Mouse (Mus musculus): ENCODE results near the gene Det1.

Gene Det1

DNA sequence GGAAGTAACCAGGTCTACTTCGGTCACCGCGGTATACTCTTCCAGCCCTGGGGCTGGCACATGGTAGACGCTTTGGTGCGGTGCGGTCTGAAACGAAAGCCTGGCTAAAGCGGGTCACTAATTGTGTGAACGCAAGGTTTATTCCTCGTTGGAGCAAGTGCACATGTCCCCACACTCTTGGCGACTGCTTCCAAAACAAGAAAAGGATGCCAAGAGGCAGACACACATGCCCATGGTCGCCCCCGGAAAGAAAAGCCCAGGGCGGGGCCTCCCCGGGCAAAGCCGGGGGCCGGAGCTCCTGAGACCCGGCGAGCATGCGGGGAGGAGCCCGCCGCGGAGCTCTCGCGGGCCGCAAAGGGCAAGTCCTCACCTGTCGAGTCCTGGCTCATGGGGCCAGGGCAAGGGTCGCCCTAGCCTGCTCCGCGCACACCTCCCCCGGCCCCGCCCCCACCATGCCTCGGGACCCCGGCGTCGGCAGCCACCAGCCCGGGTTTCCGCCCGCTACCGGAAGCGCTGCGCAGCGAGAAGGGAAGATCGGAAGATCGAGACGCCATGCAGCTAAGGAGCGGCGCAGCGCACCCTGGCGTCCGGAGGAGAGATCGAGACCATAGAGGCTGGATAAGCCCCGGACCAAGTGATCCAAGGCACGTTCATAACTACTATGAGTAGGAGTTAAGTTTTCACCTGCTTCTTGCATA, at the start of gene Det1:
Gene Det1 (minus strand): TSS at position 527 of the 698 bp plus-strand sequence.
- peak; percentile 93 for DNase-seq (ENCODE audit: low read depth, low spot score)

DNA sequence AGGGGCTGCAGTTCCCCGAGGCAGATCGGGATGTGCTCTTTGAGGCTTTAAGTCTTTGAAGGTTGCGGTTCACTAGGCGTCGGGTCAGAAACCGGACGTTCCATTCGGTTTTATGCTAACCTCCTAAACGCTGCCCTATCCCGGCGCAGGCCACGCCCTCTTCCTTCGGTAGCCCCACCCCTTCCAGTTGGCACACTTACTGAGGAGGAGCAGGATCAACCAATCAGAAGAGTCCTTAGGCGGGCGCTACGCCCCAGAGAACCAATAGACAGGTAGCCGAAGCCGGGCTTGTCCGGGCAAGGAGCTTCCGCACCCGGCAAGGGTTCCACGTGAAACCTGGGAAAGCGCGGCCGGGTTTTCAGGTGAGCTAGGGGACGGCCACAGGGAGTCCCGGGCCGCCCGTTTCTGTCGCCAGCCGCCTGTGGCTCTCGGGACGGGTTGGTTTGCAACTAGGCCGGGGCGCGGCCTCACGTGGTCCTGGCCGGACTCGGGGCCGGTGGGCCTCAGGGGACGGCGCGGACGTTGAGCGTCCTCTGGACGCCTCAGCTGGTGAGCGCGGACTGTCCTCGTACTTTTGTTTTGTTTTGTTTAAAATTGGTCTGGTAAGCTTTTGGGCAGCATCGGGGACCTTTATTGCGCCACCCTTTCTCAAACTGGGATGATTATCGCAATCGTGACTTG, 48.7 kb upstream of the Det1 start, which contains the start of gene Aen:
Gene Aen (plus strand): TSS at position 202 of the 681 bp plus-strand sequence.
- DNase-seq (ENCODE audit: low read depth, low spot score) = peak; percentile 100

DNA sequence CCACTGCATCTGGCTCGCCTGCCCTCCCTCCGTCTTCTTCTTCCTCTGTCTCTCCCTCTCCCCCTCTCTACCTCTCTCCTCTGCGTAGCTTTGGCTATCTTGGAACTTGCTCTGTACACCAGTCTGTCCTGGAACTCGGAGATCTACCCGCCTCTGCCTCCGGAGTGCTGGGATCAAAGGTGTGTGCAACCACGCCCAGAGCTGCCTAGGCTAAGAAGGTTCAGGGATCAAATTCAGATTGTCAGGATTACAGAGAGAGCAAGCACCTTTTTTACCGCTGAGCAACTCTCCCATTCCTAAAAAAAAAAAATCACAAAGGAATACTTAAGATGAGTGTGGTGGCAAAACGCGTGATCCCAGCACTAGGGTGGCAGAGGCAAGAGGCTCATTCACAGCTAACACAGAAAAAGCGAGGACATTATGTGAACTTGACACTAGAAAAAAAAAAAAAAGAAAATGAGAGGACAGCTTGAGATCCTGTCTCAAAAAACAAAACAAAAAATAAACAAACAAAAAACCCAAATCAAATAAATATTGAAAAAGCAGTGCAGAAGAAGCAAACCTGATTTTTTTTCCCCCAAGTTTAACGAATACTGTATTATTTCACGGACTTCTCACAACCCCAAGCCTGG, 48.1 kb upstream of the Det1 start:
- peak; percentile 47 for DNase-seq (ENCODE audit: low read depth, low spot score)

DNA sequence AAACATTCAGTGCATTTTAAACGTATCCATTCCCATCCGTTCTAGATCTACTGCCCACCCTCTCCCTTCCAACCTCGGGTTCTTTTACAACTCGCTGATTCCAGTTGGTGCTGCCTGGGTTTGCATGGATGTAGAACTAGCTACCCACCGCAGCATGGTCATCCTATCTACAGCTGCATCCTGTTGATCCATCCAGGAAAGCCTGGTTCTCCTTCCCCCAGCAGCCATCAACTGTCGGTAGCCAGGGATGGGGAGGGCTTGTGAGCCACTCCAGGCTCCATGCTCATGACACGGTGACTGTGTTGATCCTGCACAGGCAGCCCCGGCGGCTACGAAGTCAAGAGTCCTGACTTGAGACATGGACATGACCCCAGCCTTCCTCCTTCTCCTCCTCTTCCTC, 46.9 kb upstream of the Det1 start:
- DNase-seq (ENCODE audit: low read depth, low spot score) = no peak

DNA sequence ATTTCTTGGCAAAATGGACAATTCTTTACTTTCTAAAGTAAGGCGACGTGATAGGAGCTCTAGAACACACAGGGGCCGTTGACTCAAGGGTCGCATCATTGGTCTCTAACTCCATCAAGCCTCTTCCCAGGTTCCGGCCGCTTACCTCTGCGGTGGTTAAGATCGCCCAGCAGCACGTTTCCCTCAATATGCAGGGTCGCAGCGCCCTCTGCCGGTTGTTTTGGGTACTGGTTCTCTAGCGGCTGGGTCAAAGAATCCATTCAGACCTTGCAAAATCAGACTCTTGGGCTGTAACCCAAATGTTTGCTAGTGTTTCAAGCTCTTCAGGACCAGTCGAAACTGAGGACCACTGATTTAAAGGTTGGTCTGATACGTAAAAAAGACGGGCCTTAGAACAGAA, 43.6 kb upstream of the Det1 start:
- DNase-seq (ENCODE audit: low read depth, low spot score) = peak; percentile 82

DNA sequence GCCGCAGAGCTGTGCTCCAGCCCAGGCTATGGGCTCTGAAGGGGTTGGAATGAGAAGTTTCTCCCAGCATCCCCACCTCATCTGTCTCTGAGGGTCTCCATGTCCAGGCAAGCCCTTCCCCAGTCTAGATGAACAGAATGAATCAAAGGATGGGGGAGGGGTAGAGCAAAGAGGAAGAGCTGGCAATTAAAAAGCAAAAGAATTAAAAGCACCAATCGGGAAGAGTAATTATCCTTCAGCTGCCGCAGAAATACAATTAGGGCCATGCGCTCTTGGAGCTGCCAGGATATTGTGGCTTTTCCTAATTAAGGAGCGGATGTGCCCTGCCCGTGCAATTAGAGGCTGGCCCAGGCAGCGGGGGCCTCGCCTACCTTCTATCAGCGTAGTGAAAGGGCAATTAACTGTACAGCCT, 40.4 kb upstream of the Det1 start:
- no peak for DNase-seq (ENCODE audit: low read depth, low spot score)

DNA sequence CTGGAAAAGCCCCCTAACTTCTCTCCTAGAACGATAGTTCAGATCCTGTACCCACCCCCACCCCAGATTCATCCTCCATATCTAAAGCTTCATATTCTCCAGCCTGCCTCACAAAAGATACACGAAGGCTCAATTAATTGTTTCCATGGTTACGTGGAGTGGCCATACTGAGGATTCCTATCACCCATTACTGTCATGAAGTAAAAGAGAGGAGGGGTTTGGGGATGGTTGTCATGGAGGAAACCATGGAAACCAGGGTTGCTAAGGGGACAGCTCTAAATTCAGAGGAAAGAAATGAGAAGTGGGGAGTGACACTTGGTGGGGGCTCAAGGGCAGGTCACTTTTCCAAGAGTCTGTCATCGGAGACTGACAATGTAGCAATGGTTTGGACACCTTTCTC, 39.4 kb upstream of the Det1 start:
- DNase-seq (ENCODE audit: low read depth, low spot score) = peak; percentile 66

DNA sequence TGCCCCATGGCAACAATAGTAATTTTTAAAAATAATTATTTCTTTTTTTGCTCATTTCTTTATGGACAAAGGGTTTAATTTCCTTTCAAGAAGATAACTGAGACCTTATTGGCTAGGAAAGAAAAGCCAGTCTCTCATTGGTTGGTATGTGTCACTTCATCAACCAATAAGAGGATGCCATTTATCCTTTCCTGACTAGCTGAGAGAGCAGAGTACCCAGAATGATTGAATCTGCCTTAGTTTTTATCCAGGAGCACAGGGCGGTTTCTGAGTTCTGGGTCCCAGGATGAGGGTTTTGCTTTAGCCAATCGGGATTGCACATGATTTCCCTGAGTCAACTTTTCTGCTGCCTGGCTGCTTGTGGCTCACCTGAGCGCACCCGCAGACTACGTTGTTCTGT, 38.3 kb upstream of the Det1 start:
- DNase-seq (ENCODE audit: low read depth, low spot score) = peak; percentile 70

DNA sequence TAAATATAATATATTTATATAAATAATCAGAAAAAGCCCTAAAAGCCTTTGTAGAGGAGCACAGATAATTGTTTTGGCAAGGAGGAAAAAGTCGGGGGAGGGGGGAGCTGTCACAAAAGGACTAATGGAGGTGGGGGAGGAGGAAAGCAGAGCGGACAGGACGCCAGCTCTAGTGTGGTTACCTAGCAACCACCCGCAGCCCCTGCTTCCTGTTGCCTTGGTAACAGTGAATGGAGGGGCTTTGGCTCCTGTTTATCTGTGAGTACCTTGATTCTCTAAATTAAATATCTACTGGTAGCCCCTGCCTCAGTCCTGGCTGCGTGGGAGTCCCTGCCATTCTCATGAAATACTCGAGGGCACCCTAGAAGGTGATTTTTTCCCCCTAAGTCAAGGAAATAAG, 37.1 kb upstream of the Det1 start:
- peak; percentile 81 for DNase-seq (ENCODE audit: low read depth, low spot score)

DNA sequence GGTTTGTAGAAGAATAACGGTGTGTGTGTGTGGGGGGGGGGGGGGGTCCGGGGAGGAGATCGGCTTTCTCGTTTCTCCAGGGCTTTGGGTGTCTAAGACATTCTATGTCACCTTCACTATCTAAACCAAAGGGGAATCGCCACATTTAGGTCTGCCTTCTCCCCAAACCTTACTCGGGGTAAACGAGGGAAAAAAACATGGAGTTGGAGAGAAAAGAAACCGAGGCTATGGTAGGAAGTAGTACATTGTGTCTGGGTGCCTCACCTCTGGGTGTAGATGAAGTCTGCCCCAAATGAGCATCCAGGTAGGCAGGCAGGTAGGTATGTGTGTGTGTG, 36.6 kb upstream of the Det1 start:
- DNase-seq (ENCODE audit: low read depth, low spot score) = no peak

DNA sequence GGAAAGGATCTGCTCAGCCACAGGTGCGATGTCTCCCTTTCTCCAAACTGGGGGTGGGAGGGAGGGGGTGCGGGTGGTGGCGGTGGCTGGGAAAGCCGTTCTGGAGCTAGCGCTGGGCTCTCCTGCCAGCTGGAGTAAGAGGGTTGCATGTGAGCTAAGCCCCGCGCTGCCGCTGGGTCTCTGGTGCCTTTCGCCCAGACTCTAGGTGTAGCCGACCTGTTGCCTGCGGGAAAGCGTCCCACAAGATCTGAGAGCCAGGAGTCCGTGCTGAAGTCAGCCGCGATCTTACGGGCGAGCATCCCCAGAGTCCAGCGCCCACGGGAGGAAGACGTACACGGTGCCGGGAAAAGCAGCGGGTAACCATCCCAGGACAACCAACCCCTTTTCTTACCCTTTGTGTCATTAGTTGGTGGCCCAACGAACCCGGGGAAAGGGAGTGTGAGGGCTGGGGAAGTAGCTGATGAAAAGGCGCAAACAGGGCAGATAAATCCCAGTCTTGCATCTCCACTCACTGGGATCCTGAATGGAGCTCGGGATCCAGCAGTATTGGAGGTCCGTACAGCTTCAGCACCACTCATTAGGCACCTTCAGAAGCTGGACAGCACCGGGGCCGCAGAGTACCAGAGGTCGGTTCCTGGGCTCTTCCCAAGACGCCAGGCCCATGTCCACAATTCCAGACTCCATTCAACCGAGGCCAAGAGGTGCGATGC, 36.1 kb upstream of the Det1 start:
- DNase-seq (ENCODE audit: low read depth, low spot score) = peak; percentile 64

DNA sequence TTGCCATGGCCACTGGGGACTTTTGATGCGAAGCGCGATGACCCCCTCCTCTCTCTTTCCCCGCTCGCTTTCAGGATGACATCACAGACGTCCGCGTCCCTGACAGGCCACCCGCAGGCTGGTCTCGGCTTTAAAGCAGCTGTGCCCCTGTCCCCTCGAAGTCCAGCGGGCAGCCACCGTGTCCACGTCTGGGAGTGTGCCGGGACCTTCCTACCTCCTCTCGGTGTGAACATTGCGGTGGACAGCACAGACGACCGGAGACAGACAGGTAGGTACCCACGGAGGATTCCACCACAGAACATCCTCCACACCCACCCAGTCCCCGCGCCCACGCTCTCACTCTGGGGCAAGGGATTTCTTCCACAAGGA, 35.4 kb upstream of the Det1 start:
- no peak for DNase-seq (ENCODE audit: low read depth, low spot score)

DNA sequence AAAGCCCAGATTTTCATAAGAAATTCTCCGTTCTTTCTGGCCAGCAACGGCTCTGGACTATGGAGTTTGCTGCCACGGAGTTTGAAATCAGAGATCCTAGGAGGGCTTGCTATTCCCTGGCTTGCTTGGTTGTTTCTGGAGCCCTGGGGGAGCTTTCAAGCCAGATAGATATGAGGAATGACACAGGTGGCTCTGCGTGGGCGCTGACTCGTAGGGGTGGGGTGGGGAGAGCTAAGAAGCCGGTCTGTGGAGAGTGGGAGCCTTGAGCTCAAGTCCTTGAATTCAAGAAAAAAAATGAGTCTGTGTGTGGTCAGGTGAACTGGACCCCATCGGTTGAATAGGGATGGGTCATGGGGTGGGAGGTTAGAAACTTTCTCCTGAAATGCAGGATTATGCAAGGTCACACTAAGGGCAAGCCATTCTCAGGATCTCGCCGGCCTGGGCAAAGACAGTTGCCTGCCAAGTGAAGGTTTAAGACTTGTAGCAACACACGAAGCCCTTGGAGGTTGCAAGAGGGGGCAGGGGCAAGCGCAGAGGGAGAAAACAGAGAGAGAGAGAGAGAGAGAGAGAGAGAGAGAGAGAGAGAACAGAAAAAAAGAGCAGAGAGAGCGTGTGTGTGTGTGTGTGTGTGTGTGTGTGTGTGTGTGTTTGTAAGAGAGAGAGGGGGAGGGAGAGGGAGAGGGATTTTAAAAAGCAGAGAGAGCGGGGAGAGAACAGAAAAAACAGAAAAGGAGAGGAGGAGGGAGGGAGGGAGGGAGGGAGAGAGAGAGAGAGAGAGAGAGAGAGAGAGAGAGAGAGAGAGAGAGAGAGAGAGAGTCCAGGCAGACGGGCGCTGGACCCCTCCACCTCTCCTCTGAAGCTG, 34.8 kb upstream of the Det1 start:
- DNase-seq (ENCODE audit: low read depth, low spot score) = no peak

DNA sequence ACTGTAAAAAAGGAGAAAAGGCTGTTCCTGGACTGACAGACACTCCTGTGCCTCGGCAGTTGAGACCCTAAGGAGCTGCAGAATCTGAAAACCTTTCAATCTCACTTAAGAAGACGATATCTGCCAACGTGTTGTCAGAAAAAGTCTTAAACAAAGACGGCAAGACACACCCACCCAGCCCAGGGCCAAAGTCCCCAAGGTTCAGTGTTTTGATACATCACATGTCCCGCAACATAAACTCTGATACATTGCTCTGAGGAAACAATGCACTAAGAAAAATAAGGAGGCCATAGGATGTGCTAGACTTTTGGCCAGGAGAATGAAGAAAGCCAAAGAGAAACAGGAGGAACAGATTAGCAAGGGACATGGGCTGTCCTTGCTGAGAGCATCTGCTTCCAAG, 25.8 kb upstream of the Det1 start:
- DNase-seq (ENCODE audit: low read depth, low spot score) = no peak

DNA sequence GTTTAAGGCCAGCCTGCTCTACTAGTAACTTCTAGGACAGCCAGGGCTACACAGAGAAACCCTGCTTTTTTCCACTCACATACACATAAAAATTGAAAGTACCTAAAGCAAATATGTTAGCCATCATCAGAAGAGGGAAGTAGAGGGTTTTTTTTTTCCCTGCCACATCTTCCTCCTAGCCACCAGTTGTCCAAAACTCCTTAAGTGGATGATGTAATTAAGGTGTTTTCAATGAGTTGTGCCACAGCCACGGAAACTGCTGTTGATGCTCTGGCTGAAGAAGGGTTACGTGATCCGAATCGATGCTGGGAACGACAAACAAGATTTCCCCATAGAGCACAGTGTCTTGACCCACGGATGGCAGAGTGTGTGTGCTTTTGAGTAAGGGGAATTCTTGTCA, 25.3 kb upstream of the Det1 start:
- no peak for DNase-seq (ENCODE audit: low read depth, low spot score)

DNA sequence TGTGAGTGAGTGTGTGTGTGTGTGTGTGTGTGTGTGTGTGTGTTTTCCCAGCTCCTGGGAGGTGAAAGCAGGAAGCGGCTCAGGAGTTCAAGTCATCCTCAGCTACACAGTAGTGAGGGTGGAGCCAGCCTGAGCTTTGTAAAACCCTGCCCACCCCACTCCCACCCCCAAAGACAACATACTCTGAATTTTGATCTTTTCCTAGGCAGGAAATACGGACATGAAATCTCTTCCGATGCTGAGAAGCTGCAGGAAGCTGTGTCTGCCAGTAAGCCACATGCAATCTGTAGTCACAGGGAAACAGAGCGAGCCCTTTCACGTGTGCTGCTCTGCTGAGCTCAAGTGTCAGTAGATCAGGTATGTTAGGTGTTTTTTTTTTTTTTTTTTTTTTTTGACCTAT, 21.7 kb upstream of the Det1 start:
- no peak for DNase-seq (ENCODE audit: low read depth, low spot score)

DNA sequence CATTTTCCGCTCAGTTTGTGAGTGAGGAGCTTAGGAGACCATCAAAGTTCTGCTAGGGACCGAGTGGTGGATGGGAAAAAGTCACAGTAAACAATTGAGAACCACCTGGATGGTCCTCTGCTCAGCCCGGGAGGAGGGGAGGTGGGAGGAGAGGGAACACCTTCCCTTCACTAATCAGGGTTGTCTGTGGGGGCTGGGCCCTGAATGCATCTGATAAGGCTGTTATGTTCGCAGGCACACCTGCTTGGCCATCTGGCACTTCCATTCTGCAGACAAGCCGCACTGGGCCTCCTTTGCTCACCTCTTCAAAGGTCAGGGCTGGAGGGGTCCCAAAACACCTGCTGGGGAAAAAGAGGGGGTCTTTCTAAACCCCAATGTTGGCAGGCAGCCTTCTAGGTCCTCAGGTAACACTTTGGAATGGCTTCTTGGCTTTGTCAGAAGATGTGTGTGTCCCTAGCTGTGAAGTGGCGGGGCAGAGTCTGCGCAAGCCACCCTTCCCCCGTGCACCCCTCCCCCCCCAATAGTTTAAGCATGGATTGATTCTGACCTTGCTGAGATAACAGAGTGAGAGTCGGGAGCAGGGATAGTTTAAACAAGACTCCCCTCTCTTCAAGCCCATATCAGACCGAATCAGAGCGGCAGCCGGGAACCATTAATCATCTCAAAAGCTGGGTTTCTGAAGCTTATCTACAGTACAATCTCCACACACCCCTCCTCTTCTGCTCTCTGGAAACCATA, 18.3 kb upstream of the Det1 start:
- DNase-seq (ENCODE audit: low read depth, low spot score) = no peak

DNA sequence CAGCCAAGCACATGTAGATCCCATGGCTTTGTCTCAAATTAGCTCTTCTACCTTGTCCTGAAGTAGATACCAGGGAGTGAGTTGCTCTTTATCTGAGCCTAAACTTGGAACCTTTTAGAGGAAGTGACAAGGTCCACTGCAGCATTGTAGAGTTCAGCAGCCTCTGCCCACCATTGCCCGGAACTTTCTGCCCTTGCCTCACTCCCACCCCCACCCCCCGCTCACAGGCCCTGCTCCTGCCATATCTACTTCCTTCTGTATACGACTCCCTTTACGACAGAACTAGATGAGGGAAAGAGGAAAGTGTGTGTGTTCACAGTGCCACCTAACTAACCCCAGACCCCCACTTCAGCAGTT, 17.4 kb upstream of the Det1 start:
- no peak for DNase-seq (ENCODE audit: low read depth, low spot score)

DNA sequence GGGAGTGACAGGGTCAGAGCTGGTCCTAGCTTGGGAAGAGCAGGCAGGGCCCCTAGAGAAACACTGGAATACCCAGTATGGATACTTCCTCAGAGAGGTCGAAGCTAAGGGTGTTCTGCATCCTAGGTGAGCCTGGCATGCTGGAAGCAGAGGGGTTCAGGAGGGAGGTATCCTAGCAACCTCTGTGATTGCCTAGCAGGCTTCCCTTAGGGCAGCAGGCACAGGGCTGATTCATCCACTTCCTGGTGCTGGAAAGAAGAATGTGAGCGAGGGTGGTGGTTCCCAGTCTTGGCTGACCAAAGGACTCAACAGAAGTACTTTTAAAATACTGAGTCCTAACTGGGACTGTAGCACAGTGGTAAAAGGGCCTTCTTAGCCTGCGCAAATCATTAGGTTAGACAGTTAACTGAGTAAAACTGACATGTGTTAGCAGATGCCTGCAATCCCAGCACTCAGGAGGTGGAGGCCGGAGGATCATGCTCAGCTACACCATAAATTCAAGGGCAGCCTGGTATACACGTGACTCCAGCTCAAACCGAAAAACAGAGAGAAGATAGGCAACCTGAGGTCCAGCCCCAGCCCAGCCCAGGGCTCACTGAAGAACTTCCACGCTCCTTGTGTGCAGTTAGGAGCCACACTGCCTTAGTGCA, 16.9 kb upstream of the Det1 start:
- DNase-seq (ENCODE audit: low read depth, low spot score) = no peak

DNA sequence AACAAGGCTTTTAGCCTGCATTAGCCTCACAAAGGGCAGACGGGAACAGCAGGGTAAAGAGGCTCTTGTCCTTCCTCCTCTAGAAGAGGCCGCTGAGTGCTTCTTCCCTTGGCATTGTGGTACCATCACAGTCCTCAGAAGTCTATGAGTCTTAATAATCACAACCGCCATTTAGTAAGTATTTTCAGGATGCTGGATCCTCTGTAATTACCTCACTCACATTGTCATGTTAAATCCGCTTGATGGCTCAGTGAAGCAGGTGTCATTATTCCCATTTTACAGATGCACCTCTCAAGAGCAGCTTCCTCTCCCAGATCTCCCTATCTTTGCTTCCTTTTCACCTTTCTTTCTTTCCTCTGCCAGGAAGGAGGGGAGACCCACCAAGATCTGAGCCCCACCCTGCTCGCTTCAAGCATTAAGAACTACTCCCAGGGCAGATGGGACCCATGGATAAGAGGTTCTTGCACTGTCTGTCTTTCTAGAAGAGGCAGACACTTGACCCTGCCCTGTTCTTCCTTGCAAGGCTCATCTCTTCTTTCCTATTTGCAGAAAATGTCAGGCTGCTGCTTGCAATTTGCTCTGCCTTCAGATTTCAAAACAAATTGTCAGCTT, 8.1 kb upstream of the Det1 start:
- peak; percentile 47 for DNase-seq (ENCODE audit: low read depth, low spot score)

All from R1 (cell line).